Mouse (Mus musculus): ENCODE results near the gene Creb5. TPM values are rescaled to one million over a fixed set of nuclear protein-coding genes. Genes with fewer than 3 reads are reported as not detected.

Gene Creb5
- 3.9 and 5.0 TPM in 2 replicates for polyA plus RNA-seq (2015; fragmentation: Nextera tagmentation; extraction: Ambion mirVana)

- H3K36me3 ChIP-seq = no peaks in the 10 kb centered on the region
- H3K27ac ChIP-seq (replicated peaks) = no peak within 1 kb of the TSS
- WGBS = 0% methylated on average over 44 of the region's 45 CpGs
- H3K4me3 ChIP-seq = peak within 1 kb of the TSS; percentile 42
- peak within 1 kb of the TSS; percentile 96 for H3K4me2 ChIP-seq
- H3K9me3 ChIP-seq = no peaks in the 10 kb centered on the region
- H3K27me3 ChIP-seq = peaks cover 75% of the 10 kb centered on the region
- peak within 1 kb of the TSS; percentile 32 for H3K9ac ChIP-seq
- ATAC-seq (ENCODE audit: low FRiP score, low read depth) = peak; percentile 79
- H3K4me1 ChIP-seq (replicated peaks) = peaks cover 33% of the 10 kb centered on the region
These were observed at the start of gene Creb5 for GRCm38 (mm10) chr6:53287038-53287561. Gene Creb5, plus strand, starts transcription at chr6:53287270.

- H3K4me3 ChIP-seq = no peak overlapping the region
- no peaks in the 10 kb centered on the region for H3K9me3 ChIP-seq
- H3K4me1 ChIP-seq (replicated peaks) = 0 out of 2 replicates have a peak, but pooled peaks cover 4% of the 10 kb centered on the region
- H3K9ac ChIP-seq = no peak overlapping the region
- WGBS = 94% methylated on average over 3 of the region's 3 CpGs
- no peaks in the 10 kb centered on the region for H3K27me3 ChIP-seq
- no peak for ATAC-seq (ENCODE audit: low FRiP score, low read depth)
- H3K36me3 ChIP-seq = no peaks in the 10 kb centered on the region
- H3K4me2 ChIP-seq = no peak overlapping the region
- H3K27ac ChIP-seq (replicated peaks) = no peak overlapping the region
These were observed 27.2 kb upstream of the Creb5 start for GRCm38 (mm10) chr6:53259841-53260240.

DNA sequence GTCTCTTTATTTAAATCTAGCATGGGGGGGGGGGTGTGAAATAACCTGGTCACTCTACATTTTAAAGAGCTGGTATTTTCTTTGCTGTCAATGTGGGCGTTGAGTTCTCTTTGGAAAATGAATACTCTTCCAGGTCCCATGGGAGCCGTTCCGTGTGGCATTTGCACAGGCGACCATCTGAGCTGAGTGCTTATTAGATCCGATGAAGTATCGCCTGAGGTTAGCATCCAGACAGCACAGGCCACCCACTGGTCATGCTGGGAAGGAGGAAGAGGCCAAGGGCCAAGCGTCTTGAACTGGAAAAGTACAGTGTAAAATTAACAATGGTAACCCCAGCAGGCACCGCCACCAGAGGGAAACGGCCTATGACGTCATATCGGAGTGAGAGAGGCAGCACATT, 24.7 kb upstream of the Creb5 start:
- Histone ChIP-seq H3K27me3 (0 out of 2 replicates have a peak, but pooled peaks cover 5% of the 10 kb centered on the region), H3K4me1 (replicated peaks) (peaks cover 6% of the 10 kb centered on the region; the same call in 1 of the 2 replicates), H3K36me3 (no peaks in the 10 kb centered on the region), H3K4me3 (no peak overlapping the region), H3K9ac (no peak overlapping the region), H3K9me3 (no peaks in the 10 kb centered on the region), H3K27ac (replicated peaks) (no peak overlapping the region), H3K4me2 (no peak overlapping the region)
- WGBS = 45% methylated on average over 11 of the region's 11 CpGs
- no peak for ATAC-seq (ENCODE audit: low FRiP score, low read depth)

DNA sequence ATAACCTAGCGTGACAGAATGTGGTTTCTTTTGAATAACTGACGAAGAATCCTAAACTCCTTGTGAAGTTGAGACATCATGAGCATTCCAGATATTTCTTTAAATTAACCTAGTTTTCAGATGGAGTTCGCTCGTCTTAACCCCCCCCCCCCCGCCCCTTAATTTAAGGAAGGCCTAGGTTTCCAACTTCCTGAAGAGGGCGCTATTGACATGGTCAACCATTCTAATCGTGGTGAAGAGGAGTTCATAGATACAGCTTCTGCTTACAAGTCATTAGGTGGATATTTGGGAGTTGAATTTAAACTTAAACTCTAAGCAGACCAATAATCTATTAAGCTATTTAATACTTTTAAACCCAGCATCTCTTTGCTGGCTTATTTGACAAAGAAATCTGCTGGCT, 20.0 kb upstream of the Creb5 start:
- no peaks in the 10 kb centered on the region for H3K9me3 ChIP-seq
- 31% methylated on average over 7 of the region's 7 CpGs for WGBS
- no peak overlapping the region for H3K27ac ChIP-seq (replicated peaks)
- no peak overlapping the region for H3K9ac ChIP-seq
- H3K27me3 ChIP-seq = 0 out of 2 replicates have a peak, but pooled peaks cover 10% of the 10 kb centered on the region
- peaks cover 16% of the 10 kb centered on the region for H3K4me1 ChIP-seq (replicated peaks)
- peak overlapping the region; percentile 34; the same call in 1 of the 2 replicates for H3K4me2 ChIP-seq
- no peak overlapping the region for H3K4me3 ChIP-seq
- ATAC-seq (ENCODE audit: low FRiP score, low read depth) = no peak
- no peaks in the 10 kb centered on the region for H3K36me3 ChIP-seq

DNA sequence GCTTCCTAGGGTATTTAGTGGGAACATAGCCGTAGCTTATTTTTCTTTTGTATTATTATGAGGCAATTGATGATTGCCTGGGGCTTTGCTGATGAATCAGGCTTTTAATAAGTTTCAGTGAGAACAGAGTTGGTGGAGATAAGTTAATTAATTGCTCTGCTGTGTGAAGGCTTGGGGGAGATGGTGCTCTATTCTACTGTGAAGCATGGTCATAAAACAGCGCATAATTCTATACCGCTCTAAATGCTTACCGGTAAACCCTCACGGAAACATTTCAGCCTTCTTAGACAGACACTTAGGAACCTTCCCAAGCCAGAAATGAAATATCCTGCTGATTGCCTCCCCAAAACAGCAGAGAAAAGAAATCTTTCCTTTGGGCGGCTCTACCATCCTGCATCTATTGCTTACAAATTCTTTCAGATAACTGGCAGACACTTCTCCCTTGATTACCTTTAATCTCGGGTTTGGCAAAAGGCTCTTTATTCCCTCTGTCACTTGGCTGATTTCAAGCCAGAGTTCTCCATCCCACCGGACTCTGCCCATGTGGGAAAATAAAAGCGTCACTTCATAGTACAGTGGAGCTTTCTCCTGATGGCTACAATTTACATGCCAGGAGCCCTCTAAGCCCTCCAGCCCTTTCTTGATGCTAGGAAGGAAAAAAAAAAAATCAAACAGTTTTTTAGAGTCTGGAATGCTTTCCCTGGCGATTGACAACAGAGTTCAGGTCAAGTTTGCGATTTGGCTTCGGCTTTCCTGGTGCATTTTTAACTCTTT, 19.2 kb upstream of the Creb5 start:
- Histone ChIP-seq H3K4me3 (no peak overlapping the region), H3K4me1 (replicated peaks) (peaks cover 12% of the 10 kb centered on the region), H3K4me2 (peak overlapping the region; percentile 34), H3K9ac (no peak overlapping the region), H3K9me3 (no peaks in the 10 kb centered on the region), H3K36me3 (no peaks in the 10 kb centered on the region), H3K27ac (replicated peaks) (no peak overlapping the region), H3K27me3 (0 out of 2 replicates have a peak, but pooled peaks cover 10% of the 10 kb centered on the region)
- ATAC-seq (ENCODE audit: low FRiP score, low read depth) = no peak
- WGBS = 26% methylated on average over 12 of the region's 12 CpGs

GRCm38 (mm10) chr6:53271216-53271615, 15.9 kb upstream of the Creb5 start:
- Histone ChIP-seq H3K4me3 (no peak overlapping the region), H3K9ac (no peak overlapping the region), H3K9me3 (no peaks in the 10 kb centered on the region), H3K4me1 (replicated peaks) (peaks cover 12% of the 10 kb centered on the region), H3K27ac (replicated peaks) (no peak overlapping the region), H3K27me3 (0 out of 2 replicates have a peak, but pooled peaks cover 6% of the 10 kb centered on the region), H3K4me2 (no peak overlapping the region), H3K36me3 (no peaks in the 10 kb centered on the region)
- ATAC-seq (ENCODE audit: low FRiP score, low read depth) = no peak
- 75% methylated on average over 3 of the region's 3 CpGs for WGBS

GRCm38 (mm10) chr6:53271636-53272035, 15.4 kb upstream of the Creb5 start:
- Histone ChIP-seq H3K9me3 (no peaks in the 10 kb centered on the region), H3K27ac (replicated peaks) (no peak overlapping the region), H3K9ac (no peak overlapping the region), H3K27me3 (0 out of 2 replicates have a peak, but pooled peaks cover 6% of the 10 kb centered on the region), H3K36me3 (no peaks in the 10 kb centered on the region), H3K4me3 (no peak overlapping the region), H3K4me1 (replicated peaks) (peaks cover 12% of the 10 kb centered on the region), H3K4me2 (no peak overlapping the region)
- ATAC-seq (ENCODE audit: low FRiP score, low read depth) = no peak
- 45% methylated on average over 4 of the region's 4 CpGs for WGBS

- H3K9me3 ChIP-seq = no peaks in the 10 kb centered on the region
- H3K4me3 ChIP-seq = peak overlapping the region; percentile 42
- H3K27me3 ChIP-seq = peaks cover 69% of the 10 kb centered on the region
- no peak; the same call in 1 of the 2 replicates for ATAC-seq (ENCODE audit: low FRiP score, low read depth)
- H3K4me2 ChIP-seq = peak overlapping the region; percentile 96
- H3K4me1 ChIP-seq (replicated peaks) = peaks cover 33% of the 10 kb centered on the region
- H3K36me3 ChIP-seq = no peaks in the 10 kb centered on the region
- H3K9ac ChIP-seq = peak overlapping the region; percentile 7; the same call in 1 of the 2 replicates
- WGBS = 3% methylated on average over 20 of the region's 20 CpGs
- no peak overlapping the region for H3K27ac ChIP-seq (replicated peaks)
These were observed 557 bp upstream of the Creb5 start for GRCm38 (mm10) chr6:53286389-53287037.

DNA sequence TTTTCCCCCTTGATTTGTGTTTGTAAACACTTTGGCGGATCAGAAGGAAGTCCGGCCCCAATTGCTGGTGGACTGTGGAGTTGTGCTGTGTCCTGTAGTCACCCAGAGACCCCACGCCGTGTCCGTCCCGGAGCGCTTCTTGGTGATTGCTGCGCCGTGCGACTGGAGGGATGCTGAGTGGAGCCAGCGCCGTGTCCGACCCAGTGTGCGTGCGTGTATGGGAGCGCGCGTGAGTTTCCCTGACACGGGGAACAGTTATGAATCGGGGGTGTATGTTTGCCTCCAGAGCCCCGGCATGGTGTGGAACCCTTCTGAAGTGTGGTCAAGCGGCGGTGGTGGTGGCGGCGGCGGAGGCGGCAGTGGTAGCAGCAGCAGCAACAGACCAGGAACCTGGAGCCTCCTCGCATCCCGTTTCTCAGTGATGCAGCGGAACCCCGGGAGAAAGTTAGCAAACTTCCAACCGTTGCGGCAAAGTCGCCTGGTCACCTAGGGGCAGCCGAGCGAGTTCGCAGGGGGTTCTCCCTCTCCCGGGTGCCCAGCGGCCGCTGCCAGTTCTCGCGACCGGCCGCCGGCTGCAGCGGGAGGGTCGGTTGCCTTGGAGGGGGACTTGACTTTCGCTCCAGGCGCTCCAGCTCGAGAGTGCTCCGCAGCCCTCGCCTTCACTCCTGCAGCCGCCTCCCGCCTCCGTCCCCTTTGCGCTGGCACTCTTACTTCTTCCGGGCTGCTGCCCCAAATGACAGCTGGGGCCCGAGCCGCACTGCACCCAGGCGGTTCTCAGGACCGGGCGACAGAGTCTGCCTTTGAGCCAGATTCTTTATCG, 702 bp downstream of the Creb5 start:
- under 1% methylated on average over 56 of the region's 63 CpGs for WGBS
- H3K4me2 ChIP-seq = peak overlapping the region; percentile 96
- H3K9me3 ChIP-seq = no peaks in the 10 kb centered on the region
- no peaks in the 10 kb centered on the region for H3K36me3 ChIP-seq
- H3K9ac ChIP-seq = peak overlapping the region; percentile 32
- peak overlapping the region; percentile 42 for H3K4me3 ChIP-seq
- ATAC-seq (ENCODE audit: low FRiP score, low read depth) = peak; percentile 77
- peaks cover 79% of the 10 kb centered on the region for H3K27me3 ChIP-seq
- H3K4me1 ChIP-seq (replicated peaks) = peaks cover 33% of the 10 kb centered on the region
- H3K27ac ChIP-seq (replicated peaks) = no peak overlapping the region

GRCm38 (mm10) chr6:53288584-53289558, 1.8 kb downstream of the Creb5 start:
- no peaks in the 10 kb centered on the region for H3K36me3 ChIP-seq
- H3K27me3 ChIP-seq = peaks cover 80% of the 10 kb centered on the region
- 3% methylated on average over 24 of the region's 24 CpGs for whole genome bisulfite sequencing
- no peak overlapping the region for H3K9ac ChIP-seq
- peak overlapping the region; percentile 96 for H3K4me2 ChIP-seq
- no peaks in the 10 kb centered on the region for H3K9me3 ChIP-seq
- H3K4me3 ChIP-seq = peak overlapping the region; percentile 42
- no peak for ATAC-seq (ENCODE audit: low FRiP score, low read depth)
- H3K27ac ChIP-seq (replicated peaks) = no peak overlapping the region
- peaks cover 33% of the 10 kb centered on the region for H3K4me1 ChIP-seq (replicated peaks)

All from hindbrain, embryonic 15.5 days (tissue).